Mouse (Mus musculus) thymus, adult 2 months (tissue): ENCODE data around the gene Mrpl4.

Experiments used
- CTCF ChIP-seq: fragments of 200-500 bp; IDR thresholded peaks from 2 replicates; pipeline ENCODE4 v1.5.1; 2012; ENCODE audit warnings: mild to moderate bottlenecking, control low read depth, low read length, moderate library complexity, borderline replicate concordance; ENCODE audit not compliant: control insufficient read depth, poor library complexity, insufficient read depth; ENCODE audit errors: extremely low read depth
- POLR2A ChIP-seq: fragments of 200-500 bp; IDR thresholded peaks from 2 replicates; pipeline ENCODE4 v1.6.1; 2012; ENCODE audit warnings: mild to moderate bottlenecking, low read length, control low read depth, moderate library complexity; ENCODE audit not compliant: control insufficient read depth, poor library complexity, insufficient read depth; ENCODE audit errors: extremely low read depth

DNA sequence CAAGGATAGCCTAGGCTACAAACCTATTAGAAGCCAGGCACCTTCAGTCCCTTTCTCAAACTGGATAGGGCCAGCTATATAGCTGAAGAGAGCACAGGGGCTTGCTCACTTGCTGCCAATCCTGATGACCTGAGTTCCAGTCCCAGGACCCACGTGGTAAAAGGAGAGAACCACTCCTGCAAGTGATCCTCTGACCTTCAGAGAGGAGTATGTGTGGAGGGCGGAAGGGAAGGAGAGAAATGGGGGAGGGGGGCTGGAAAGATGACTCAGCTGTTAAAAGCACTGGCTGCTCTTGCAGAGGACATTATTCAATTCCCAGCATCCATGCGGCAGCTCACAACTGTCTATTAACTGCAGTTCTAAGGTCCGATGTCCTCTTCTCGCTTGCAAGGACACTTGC is 23.4 kb upstream of the Mrpl4 start:
- TF ChIP-seq POLR2A (no peak), CTCF (no peak)
